Mouse (Mus musculus) urinary bladder, postnatal 36 days (tissue): ENCODE measurements around the gene Gtf2a1l.
A peak's percentile ranks its signal among the peaks of the same experiment; 100 is the strongest.

Source experiments
- DNase-seq, 2 experiments: peaks; one replicate each; pipeline ENCODE4 v3.0.0; 2022; ENCODE audit warnings: low spot score in 2 of 2, mixed read lengths in 1 of 2

The Gtf2a1l gene

GRCm38 (mm10) chr17:88653375-88653769 is 15.1 kb upstream of the Gtf2a1l start:
- no peak for DNase-seq

GRCm38 (mm10) chr17:88658510-88658909 is 9.9 kb upstream of the Gtf2a1l start:
- DNase-seq: no peak

GRCm38 (mm10) chr17:88666076-88666475 is 2.4 kb upstream of the Gtf2a1l start:
- no peak for DNase-seq

- no peak for DNase-seq
Measured at GRCm38 (mm10) chr17:88669921-88670320, 1.5 kb downstream of the Gtf2a1l start.

- DNase-seq: no peak
Measured at GRCm38 (mm10) chr17:88670800-88671199, 2.3 kb downstream of the Gtf2a1l start.

- DNase-seq: no peak
Measured at GRCm38 (mm10) chr17:88675310-88676309, 7.2 kb downstream of the Gtf2a1l start.

- no peak for DNase-seq
Measured at GRCm38 (mm10) chr17:88688226-88688625, 19.8 kb downstream of the Gtf2a1l start.

- DNase-seq: no peak
Measured at GRCm38 (mm10) chr17:88696656-88697333, 28.3 kb downstream of the Gtf2a1l start.

GRCm38 (mm10) chr17:88700901-88701300 is 32.4 kb downstream of the Gtf2a1l start:
- DNase-seq: no peak

- DNase-seq: no peak
Measured at GRCm38 (mm10) chr17:88702345-88702744, 33.9 kb downstream of the Gtf2a1l start.

GRCm38 (mm10) chr17:88703112-88703511 is 34.7 kb downstream of the Gtf2a1l start:
- no peak for DNase-seq

GRCm38 (mm10) chr17:88706231-88706649 is 37.8 kb downstream of the Gtf2a1l start:
- DNase-seq: no peak

GRCm38 (mm10) chr17:88749646-88750045 is 81.2 kb downstream of the Gtf2a1l start:
- no peak for DNase-seq

- DNase-seq: peak; percentile 9 to 10
Measured at GRCm38 (mm10) chr17:88752827-88753471, 84.5 kb downstream of the Gtf2a1l start.

GRCm38 (mm10) chr17:88753472-88753857 is 85.0 kb downstream of the Gtf2a1l start:
- no peak for DNase-seq

- DNase-seq: no peak
Measured at GRCm38 (mm10) chr17:88755776-88756175, 87.3 kb downstream of the Gtf2a1l start.

- no peak for DNase-seq
Measured at GRCm38 (mm10) chr17:88758003-88758437, 89.6 kb downstream of the Gtf2a1l start.

GRCm38 (mm10) chr17:88763396-88764135 is 95.1 kb downstream of the Gtf2a1l start:
- DNase-seq: no peak

- DNase-seq: no peak
Measured at GRCm38 (mm10) chr17:88764136-88764485, 95.7 kb downstream of the Gtf2a1l start.
